Mouse (Mus musculus): Measurements from ENCODE around the gene Dgkg. TPM values are rescaled to one million over a fixed set of nuclear protein-coding genes. Genes with fewer than 3 reads are reported as not detected.

Gene Dgkg
- total and polyA plus RNA-seq, 2 experiments from 2014 or later = 6.1 to 12.5 TPM

DNA sequence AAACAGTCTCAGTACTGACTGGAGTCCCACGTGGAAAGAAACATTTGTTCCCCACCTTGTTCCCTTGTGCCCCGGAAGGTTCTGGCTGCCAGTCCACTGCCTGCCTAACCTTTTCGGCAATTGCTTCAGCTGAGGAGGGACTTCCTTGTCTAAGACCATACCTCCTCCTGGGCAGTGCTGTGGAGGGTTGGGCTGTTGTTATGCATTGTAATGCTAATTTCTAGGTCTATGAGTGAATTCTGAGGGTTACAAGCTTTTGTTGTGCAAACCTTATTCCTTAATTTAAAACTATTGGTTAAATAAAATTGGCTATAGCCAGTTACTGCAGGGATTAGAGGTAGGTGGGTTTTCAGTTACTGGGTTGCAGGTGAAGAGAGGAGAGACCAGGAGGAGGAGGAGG is 19.7 kb downstream of the Dgkg start:
- Histone ChIP-seq H3K27ac (no peak overlapping the region), H3K36me3 (ENCODE audit: insufficient read depth, low read length) (no peaks in the 10 kb centered on the region), H3K9ac (replicated peaks; ENCODE audit: low read length) (no peak overlapping the region), H3K9me3 (ENCODE audit: low read length) (no peaks in the 10 kb centered on the region), H3K4me2 (ENCODE audit: low read depth, low read length) (no peak overlapping the region), H3K4me3 (ENCODE audit: low read length) (no peak overlapping the region), H3K27me3 (ENCODE audit: insufficient read depth, low read length) (no peaks in the 10 kb centered on the region), H3K4me1 (ENCODE audit: insufficient read depth, low read length) (no peaks in the 10 kb centered on the region)
- no peak for DNase-seq (ENCODE audit: low spot score)
- WGBS = 42% methylated on average over 3 of the region's 3 CpGs
- no peak for ATAC-seq
- TF ChIP-seq CTCF (IDR thresholded peaks at IDR 0.05; ENCODE audit: low read depth) = no peak

- Histone ChIP-seq H3K4me1 (ENCODE audit: insufficient read depth, low read length) (no peaks in the 10 kb centered on the region), H3K27me3 (ENCODE audit: insufficient read depth, low read length) (no peaks in the 10 kb centered on the region), H3K36me3 (ENCODE audit: insufficient read depth, low read length) (no peaks in the 10 kb centered on the region), H3K4me2 (ENCODE audit: low read depth, low read length) (no peak overlapping the region), H3K4me3 (ENCODE audit: low read length) (no peak overlapping the region), H3K9me3 (ENCODE audit: low read length) (no peaks in the 10 kb centered on the region), H3K27ac (no peak overlapping the region), H3K9ac (replicated peaks; ENCODE audit: low read length) (no peak overlapping the region)
- no peak for TF ChIP-seq CTCF (IDR thresholded peaks at IDR 0.05; ENCODE audit: low read depth)
- no peak for DNase-seq (ENCODE audit: low spot score)
- ATAC-seq = no peak
- 66% methylated on average over 8 of the region's 8 CpGs for WGBS
These were observed 21.3 kb downstream of the Dgkg start for GRCm38 (mm10) chr16:22635706-22636105.

GRCm38 (mm10) chr16:22633063-22633462 is 24.0 kb downstream of the Dgkg start:
- no peak for ATAC-seq
- Histone ChIP-seq H3K9ac (replicated peaks; ENCODE audit: low read length) (no peak overlapping the region), H3K4me2 (ENCODE audit: low read depth, low read length) (no peak overlapping the region), H3K36me3 (ENCODE audit: insufficient read depth, low read length) (no peaks in the 10 kb centered on the region), H3K27me3 (ENCODE audit: insufficient read depth, low read length) (no peaks in the 10 kb centered on the region), H3K9me3 (ENCODE audit: low read length) (no peaks in the 10 kb centered on the region), H3K27ac (no peak overlapping the region), H3K4me3 (ENCODE audit: low read length) (no peak overlapping the region), H3K4me1 (ENCODE audit: insufficient read depth, low read length) (no peaks in the 10 kb centered on the region)
- 90% methylated on average over 4 of the region's 4 CpGs for WGBS
- no peak for DNase-seq (ENCODE audit: low spot score)
- no peak for TF ChIP-seq CTCF (IDR thresholded peaks at IDR 0.05; ENCODE audit: low read depth)

GRCm38 (mm10) chr16:22630351-22630750 is 26.7 kb downstream of the Dgkg start:
- no peaks in the 10 kb centered on the region for H3K4me1 ChIP-seq (ENCODE audit: insufficient read depth, low read length)
- no peaks in the 10 kb centered on the region for H3K27me3 ChIP-seq (ENCODE audit: insufficient read depth, low read length)
- H3K9ac ChIP-seq (replicated peaks; ENCODE audit: low read length) = no peak overlapping the region
- no peak for TF ChIP-seq CTCF (IDR thresholded peaks at IDR 0.05; ENCODE audit: low read depth)
- DNase-seq (ENCODE audit: low spot score) (no peak), ATAC-seq (no peak)
- no peaks in the 10 kb centered on the region for H3K36me3 ChIP-seq (ENCODE audit: insufficient read depth, low read length)
- no peak overlapping the region for H3K27ac ChIP-seq
- no peaks in the 10 kb centered on the region for H3K9me3 ChIP-seq (ENCODE audit: low read length)
- no peak overlapping the region for H3K4me2 ChIP-seq (ENCODE audit: low read depth, low read length)
- 80% methylated on average over 4 of the region's 4 CpGs for WGBS
- no peak overlapping the region for H3K4me3 ChIP-seq (ENCODE audit: low read length)

GRCm38 (mm10) chr16:22629900-22630299 is 27.1 kb downstream of the Dgkg start:
- ATAC-seq (no peak), DNase-seq (ENCODE audit: low spot score) (no peak)
- Histone ChIP-seq H3K27me3 (ENCODE audit: insufficient read depth, low read length) (no peaks in the 10 kb centered on the region), H3K9me3 (ENCODE audit: low read length) (no peaks in the 10 kb centered on the region), H3K4me2 (ENCODE audit: low read depth, low read length) (no peak overlapping the region), H3K4me1 (ENCODE audit: insufficient read depth, low read length) (no peaks in the 10 kb centered on the region), H3K4me3 (ENCODE audit: low read length) (no peak overlapping the region), H3K36me3 (ENCODE audit: insufficient read depth, low read length) (no peaks in the 10 kb centered on the region), H3K27ac (no peak overlapping the region), H3K9ac (replicated peaks; ENCODE audit: low read length) (no peak overlapping the region)
- no peak for TF ChIP-seq CTCF (IDR thresholded peaks at IDR 0.05; ENCODE audit: low read depth)
- WGBS = 81% methylated on average over 4 of the region's 4 CpGs

- no peaks in the 10 kb centered on the region for H3K9me3 ChIP-seq (ENCODE audit: low read length)
- ATAC-seq = no peak
- TF ChIP-seq CTCF (IDR thresholded peaks at IDR 0.05; ENCODE audit: low read depth) = no peak
These were observed 31.0 kb downstream of the Dgkg start for GRCm38 (mm10) chr16:22625987-22626386.

GRCm38 (mm10) chr16:22625412-22625811 is 31.6 kb downstream of the Dgkg start:
- Histone ChIP-seq H3K27me3 (ENCODE audit: insufficient read depth, low read length) (no peaks in the 10 kb centered on the region), H3K4me1 (ENCODE audit: insufficient read depth, low read length) (0 out of 2 replicates have a peak, but pooled peaks cover 4% of the 10 kb centered on the region), H3K9ac (replicated peaks; ENCODE audit: low read length) (no peak overlapping the region), H3K4me3 (ENCODE audit: low read length) (no peak overlapping the region), H3K36me3 (ENCODE audit: insufficient read depth, low read length) (no peaks in the 10 kb centered on the region), H3K9me3 (ENCODE audit: low read length) (no peaks in the 10 kb centered on the region), H3K4me2 (ENCODE audit: low read depth, low read length) (no peak overlapping the region), H3K27ac (no peak overlapping the region)
- ATAC-seq = no peak
- no peak for DNase-seq (ENCODE audit: low spot score)
- WGBS = 88% methylated on average over 5 of the region's 5 CpGs
- no peak for TF ChIP-seq CTCF (IDR thresholded peaks at IDR 0.05; ENCODE audit: low read depth)

More at GRCm38 (mm10) chr16:22625987-22626386, 31.0 kb downstream of the Dgkg start:
- WGBS = 91% methylated on average over 5 of the region's 5 CpGs
- no peaks in the 10 kb centered on the region for H3K27me3 ChIP-seq (ENCODE audit: insufficient read depth, low read length)
- no peak overlapping the region for H3K4me2 ChIP-seq (ENCODE audit: low read depth, low read length)
- no peaks in the 10 kb centered on the region for H3K36me3 ChIP-seq (ENCODE audit: insufficient read depth, low read length)
- H3K4me3 ChIP-seq (ENCODE audit: low read length) = no peak overlapping the region
- no peak overlapping the region for H3K27ac ChIP-seq
- 0 out of 2 replicates have a peak, but pooled peaks cover 4% of the 10 kb centered on the region for H3K4me1 ChIP-seq (ENCODE audit: insufficient read depth, low read length)
- H3K9ac ChIP-seq (replicated peaks; ENCODE audit: low read length) = no peak overlapping the region
- no peak for DNase-seq (ENCODE audit: low spot score)

Measured in hindbrain, postnatal 0 days (tissue).